Mouse (Mus musculus): ENCODE measurements around the gene Atp8a2. TPM values are rescaled to one million over a fixed set of nuclear protein-coding genes. Genes with fewer than 3 reads are reported as not detected.

Atp8a2 gene
- polyA plus RNA-seq, 1 experiment from 2014 or later = 0.59 TPM

DNA sequence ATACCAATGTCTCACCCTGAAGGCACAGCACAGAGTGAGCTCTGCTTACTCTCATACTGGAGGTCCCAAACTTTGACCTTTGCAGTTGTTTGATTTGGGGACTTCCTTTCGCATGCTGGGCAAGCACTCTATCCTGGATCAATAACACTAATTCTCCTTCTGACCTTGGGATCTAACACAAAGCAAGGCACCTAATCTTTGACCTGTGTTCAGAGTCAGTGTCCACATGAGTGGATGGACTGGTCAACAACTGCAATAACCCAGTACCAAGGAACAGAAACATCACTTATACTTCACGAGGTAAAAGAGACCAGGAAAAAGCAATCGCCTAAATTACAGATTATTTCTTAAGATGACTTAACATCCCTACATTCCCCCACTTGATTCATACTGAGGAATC lies 136.0 kb downstream of the Atp8a2 start:
- Histone ChIP-seq H3K4me1 (replicated peaks; ENCODE audit: insufficient read depth, low read length) (no peaks in the 10 kb centered on the region), H3K4me2 (ENCODE audit: low read length) (no peak overlapping the region), H3K9ac (ENCODE audit: low read depth, low read length) (no peak overlapping the region), H3K4me3 (replicated peaks; ENCODE audit: low read depth, low read length) (no peak overlapping the region), H3K9me3 (replicated peaks; ENCODE audit: low read length) (no peaks in the 10 kb centered on the region), H3K27me3 (ENCODE audit: insufficient read depth, low read length) (no peaks in the 10 kb centered on the region), H3K27ac (no peak overlapping the region), H3K36me3 (ENCODE audit: insufficient read depth, low read length) (no peaks in the 10 kb centered on the region)
- WGBS = 89% methylated on average over 3 of the region's 3 CpGs
- ATAC-seq (replicated peaks; ENCODE audit: low FRiP score, low read depth) (no peak), DNase-seq (ENCODE audit: low spot score) (no peak)
- no peak for TF ChIP-seq CTCF (IDR thresholded peaks at IDR 0.05; ENCODE audit: low read depth)

DNA sequence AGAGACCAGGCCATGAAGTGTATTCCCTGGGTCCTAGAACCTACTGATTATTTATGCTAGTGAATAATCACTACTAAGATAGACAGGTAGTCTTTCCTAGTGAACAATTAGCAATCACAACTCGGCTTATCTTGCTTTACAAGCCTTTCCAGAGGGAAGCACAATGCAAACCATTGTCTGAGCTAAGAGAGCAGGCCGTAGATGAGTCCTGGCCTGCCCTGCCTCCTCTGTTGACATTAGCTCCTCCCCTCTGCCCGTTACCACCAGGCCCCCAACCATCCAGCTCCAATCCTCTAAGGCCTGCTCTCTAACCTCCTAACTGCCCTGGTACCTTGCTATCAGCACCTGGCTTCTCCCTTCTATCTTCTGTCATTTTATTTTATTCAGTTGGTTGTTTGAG lies 138.1 kb downstream of the Atp8a2 start:
- DNase-seq (ENCODE audit: low spot score) (no peak), ATAC-seq (replicated peaks; ENCODE audit: low FRiP score, low read depth) (no peak)
- H3K4me2 ChIP-seq (ENCODE audit: low read length) = no peak overlapping the region
- no peak for TF ChIP-seq CTCF (IDR thresholded peaks at IDR 0.05; ENCODE audit: low read depth)
- no peak overlapping the region for H3K9ac ChIP-seq (ENCODE audit: low read depth, low read length)
- H3K4me1 ChIP-seq (replicated peaks; ENCODE audit: insufficient read depth, low read length) = no peaks in the 10 kb centered on the region
- no peaks in the 10 kb centered on the region for H3K36me3 ChIP-seq (ENCODE audit: insufficient read depth, low read length)
- H3K4me3 ChIP-seq (replicated peaks; ENCODE audit: low read depth, low read length) = no peak overlapping the region
- H3K27me3 ChIP-seq (ENCODE audit: insufficient read depth, low read length) = no peaks in the 10 kb centered on the region
- 55% methylated on average over 3 of the region's 3 CpGs for WGBS
- H3K9me3 ChIP-seq (replicated peaks; ENCODE audit: low read length) = no peaks in the 10 kb centered on the region
- no peak overlapping the region for H3K27ac ChIP-seq

DNA sequence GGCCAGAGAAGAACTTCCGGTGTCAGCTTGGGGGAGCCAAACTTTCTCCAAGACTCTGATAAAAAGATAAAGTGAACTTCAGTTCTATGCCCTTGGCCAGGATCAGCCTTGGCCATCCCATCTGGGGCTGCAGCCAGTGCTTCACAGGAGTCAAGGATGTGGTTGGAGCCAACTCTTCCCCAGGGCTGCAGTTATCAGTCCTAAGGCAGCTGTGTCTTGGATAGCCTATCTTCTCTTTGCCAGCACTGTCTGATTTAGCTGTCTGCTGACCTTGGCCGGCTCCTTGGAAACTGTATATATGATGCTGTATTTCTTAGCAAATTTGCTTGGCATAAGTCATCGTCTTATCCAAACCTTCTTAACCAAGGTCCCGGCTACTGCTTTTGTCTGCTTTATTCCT lies 141.7 kb downstream of the Atp8a2 start:
- H3K9me3 ChIP-seq (replicated peaks; ENCODE audit: low read length) = no peaks in the 10 kb centered on the region
- H3K9ac ChIP-seq (ENCODE audit: low read depth, low read length) = no peak overlapping the region
- H3K36me3 ChIP-seq (ENCODE audit: insufficient read depth, low read length) = no peaks in the 10 kb centered on the region
- no peak overlapping the region for H3K27ac ChIP-seq
- WGBS = 86% methylated on average over 4 of the region's 4 CpGs
- no peaks in the 10 kb centered on the region for H3K4me1 ChIP-seq (replicated peaks; ENCODE audit: insufficient read depth, low read length)
- no peak for TF ChIP-seq CTCF (IDR thresholded peaks at IDR 0.05; ENCODE audit: low read depth)
- no peak overlapping the region for H3K4me2 ChIP-seq (ENCODE audit: low read length)
- H3K4me3 ChIP-seq (replicated peaks; ENCODE audit: low read depth, low read length) = no peak overlapping the region
- ATAC-seq (replicated peaks; ENCODE audit: low FRiP score, low read depth) (no peak), DNase-seq (ENCODE audit: low spot score) (no peak)
- no peaks in the 10 kb centered on the region for H3K27me3 ChIP-seq (ENCODE audit: insufficient read depth, low read length)

DNA sequence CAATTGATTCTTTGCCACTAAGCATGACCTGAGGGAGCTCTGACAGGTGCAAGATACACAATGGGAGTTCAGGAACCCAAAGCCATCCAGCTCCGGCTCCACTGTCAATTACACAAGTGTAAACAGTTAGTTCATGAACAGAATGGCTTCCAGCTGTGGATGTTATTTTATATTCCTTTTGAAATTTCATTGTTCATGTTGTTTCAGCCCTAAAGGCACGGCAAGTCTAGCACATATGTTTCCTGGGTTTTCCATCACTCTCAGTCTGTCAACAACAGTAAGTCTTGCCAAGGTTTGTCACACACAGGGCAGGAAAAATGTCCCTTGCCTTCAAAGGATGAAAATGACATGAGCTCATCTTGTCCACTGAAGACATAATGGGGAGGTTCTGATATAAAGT lies 166.3 kb downstream of the Atp8a2 start:
- Histone ChIP-seq H3K9me3 (replicated peaks; ENCODE audit: low read length) (no peaks in the 10 kb centered on the region), H3K4me1 (replicated peaks; ENCODE audit: insufficient read depth, low read length) (no peaks in the 10 kb centered on the region), H3K27me3 (ENCODE audit: insufficient read depth, low read length) (no peaks in the 10 kb centered on the region), H3K27ac (no peak overlapping the region), H3K9ac (ENCODE audit: low read depth, low read length) (no peak overlapping the region), H3K4me3 (replicated peaks; ENCODE audit: low read depth, low read length) (no peak overlapping the region), H3K36me3 (ENCODE audit: insufficient read depth, low read length) (no peaks in the 10 kb centered on the region), H3K4me2 (ENCODE audit: low read length) (no peak overlapping the region)
- TF ChIP-seq CTCF (IDR thresholded peaks at IDR 0.05; ENCODE audit: low read depth) = no peak
- ATAC-seq (replicated peaks; ENCODE audit: low FRiP score, low read depth) (no peak), DNase-seq (ENCODE audit: low spot score) (no peak)
- WGBS = 53% methylated on average over 2 of the region's 2 CpGs

DNA sequence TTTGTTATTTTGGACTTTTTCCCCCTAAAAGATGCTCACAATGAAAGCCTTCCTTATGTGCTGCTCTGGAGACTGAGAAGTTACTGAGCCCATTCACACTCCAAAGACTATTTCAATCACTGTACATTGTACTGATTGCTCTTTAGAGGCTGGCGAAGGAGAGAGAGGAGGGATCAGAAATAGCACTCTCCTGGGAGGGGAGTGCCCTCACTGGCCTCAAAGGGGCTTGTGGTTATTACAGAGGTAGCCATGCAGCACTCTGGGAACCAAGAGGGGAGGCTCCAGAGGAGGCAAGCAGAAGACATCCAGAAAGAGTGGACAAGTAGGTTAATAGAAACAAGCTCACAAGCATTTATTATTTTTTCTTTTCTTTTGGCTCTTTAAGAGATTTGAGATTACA lies 169.8 kb downstream of the Atp8a2 start:
- ATAC-seq (replicated peaks; ENCODE audit: low FRiP score, low read depth) (no peak), DNase-seq (ENCODE audit: low spot score) (no peak)
- Histone ChIP-seq H3K4me2 (ENCODE audit: low read length) (no peak overlapping the region), H3K4me1 (replicated peaks; ENCODE audit: insufficient read depth, low read length) (no peaks in the 10 kb centered on the region), H3K27ac (no peak overlapping the region), H3K9ac (ENCODE audit: low read depth, low read length) (no peak overlapping the region), H3K36me3 (ENCODE audit: insufficient read depth, low read length) (no peaks in the 10 kb centered on the region), H3K27me3 (ENCODE audit: insufficient read depth, low read length) (no peaks in the 10 kb centered on the region), H3K4me3 (replicated peaks; ENCODE audit: low read depth, low read length) (no peak overlapping the region), H3K9me3 (replicated peaks; ENCODE audit: low read length) (no peaks in the 10 kb centered on the region)
- no peak for TF ChIP-seq CTCF (IDR thresholded peaks at IDR 0.05; ENCODE audit: low read depth)
- 40% methylated on average over 1 of the region's 1 CpGs for WGBS

DNA sequence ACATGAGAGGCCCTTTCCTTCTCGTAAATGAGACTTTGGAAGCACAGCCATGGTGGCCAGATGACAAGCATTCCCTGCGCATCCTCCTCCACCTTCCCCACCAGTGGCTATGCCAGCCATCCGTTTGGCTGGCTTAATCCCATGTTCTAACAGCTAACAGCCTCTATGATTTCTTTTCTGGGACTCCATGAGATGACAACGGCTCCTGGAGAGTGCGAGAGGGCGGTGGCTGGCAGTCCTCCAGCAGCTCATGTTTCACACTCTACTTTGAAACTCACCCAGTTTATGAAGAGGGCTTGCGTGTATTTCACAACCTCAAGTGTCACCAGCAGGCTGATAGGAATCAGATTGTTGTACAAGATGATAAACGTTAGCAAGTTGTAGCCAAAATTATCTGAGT lies 170.3 kb downstream of the Atp8a2 start:
- Histone ChIP-seq H3K36me3 (ENCODE audit: insufficient read depth, low read length) (no peaks in the 10 kb centered on the region), H3K27me3 (ENCODE audit: insufficient read depth, low read length) (no peaks in the 10 kb centered on the region), H3K4me2 (ENCODE audit: low read length) (no peak overlapping the region), H3K4me1 (replicated peaks; ENCODE audit: insufficient read depth, low read length) (no peaks in the 10 kb centered on the region), H3K9ac (ENCODE audit: low read depth, low read length) (no peak overlapping the region), H3K9me3 (replicated peaks; ENCODE audit: low read length) (no peaks in the 10 kb centered on the region), H3K4me3 (replicated peaks; ENCODE audit: low read depth, low read length) (no peak overlapping the region), H3K27ac (no peak overlapping the region)
- no peak for TF ChIP-seq CTCF (IDR thresholded peaks at IDR 0.05; ENCODE audit: low read depth)
- DNase-seq (ENCODE audit: low spot score) (peak; percentile 67), ATAC-seq (replicated peaks; ENCODE audit: low FRiP score, low read depth) (no peak)
- 25% methylated on average over 8 of the region's 8 CpGs for WGBS

DNA sequence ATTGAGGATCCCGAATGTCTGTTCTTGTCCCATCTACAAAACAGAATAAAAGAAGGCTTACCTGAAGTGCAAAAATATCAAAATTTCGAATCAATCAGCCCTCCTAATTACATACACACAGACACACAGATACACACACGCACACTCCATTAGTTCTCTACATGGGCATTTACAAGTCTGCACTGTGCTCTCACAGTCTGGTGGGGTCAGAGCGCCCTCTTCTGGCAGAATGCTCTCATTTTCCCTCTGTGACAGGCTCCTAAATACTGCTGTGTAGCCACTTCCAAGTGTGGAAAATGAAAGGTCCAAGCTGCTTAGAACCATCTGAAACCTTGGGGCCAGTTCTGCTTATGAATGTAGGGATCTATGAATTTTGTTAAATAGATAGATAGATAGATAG lies 181.1 kb downstream of the Atp8a2 start:
- H3K9ac ChIP-seq (ENCODE audit: low read depth, low read length) = no peak overlapping the region
- H3K4me1 ChIP-seq (replicated peaks; ENCODE audit: insufficient read depth, low read length) = no peaks in the 10 kb centered on the region
- TF ChIP-seq CTCF (IDR thresholded peaks at IDR 0.05; ENCODE audit: low read depth) = peak; percentile 97
- no peaks in the 10 kb centered on the region for H3K9me3 ChIP-seq (replicated peaks; ENCODE audit: low read length)
- H3K4me2 ChIP-seq (ENCODE audit: low read length) = no peak overlapping the region
- H3K36me3 ChIP-seq (ENCODE audit: insufficient read depth, low read length) = no peaks in the 10 kb centered on the region
- no peak overlapping the region for H3K4me3 ChIP-seq (replicated peaks; ENCODE audit: low read depth, low read length)
- no peaks in the 10 kb centered on the region for H3K27me3 ChIP-seq (ENCODE audit: insufficient read depth, low read length)
- ATAC-seq (replicated peaks; ENCODE audit: low FRiP score, low read depth) (peak; percentile 74; the same call in 1 of the 2 replicates), DNase-seq (ENCODE audit: low spot score) (peak; percentile 88)
- WGBS = 33% methylated on average over 4 of the region's 4 CpGs
- no peak overlapping the region for H3K27ac ChIP-seq

Data from kidney, postnatal 0 days (tissue).